Mouse (Mus musculus) heart, embryonic 11.5 days (tissue): ENCODE data around the gene Exosc6. TPM values are rescaled to one million over a fixed set of nuclear protein-coding genes. Genes with fewer than 3 reads are reported as not detected.
"Not testable (repeated sequence)": the region's sequence is repeated elsewhere in the genome, so short reads cannot be mapped to it uniquely, and the experiment has no call there.

Source experiments
- ATAC-seq: fragments of 200-750 bp; cut with Nextera tagmentation; replicated peaks from 2 replicates; pipeline ENCODE4 v1.8.0; 2017; ENCODE audit warnings: moderate library complexity; ENCODE audit not compliant: insufficient number of reproducible peaks, low FRiP score, low TSS enrichment
- H3K27ac ChIP-seq: fragments of 300-500 bp; sonication (generic); 2 replicates; pipeline ENCODE4 v1.5.1; 2014; ENCODE audit warnings: mild to moderate bottlenecking, low read depth, low read length
- H3K27me3 ChIP-seq: fragments of 300-500 bp; sonication (generic); 2 replicates; pipeline ENCODE4 v1.6.1; 2014; ENCODE audit warnings: mild to moderate bottlenecking, low read length, mixed read lengths; ENCODE audit not compliant: control insufficient read depth, insufficient read depth
- H3K36me3 ChIP-seq: fragments of 300-500 bp; sonication (generic); 2 replicates; pipeline ENCODE4 v1.6.1; 2014; ENCODE audit warnings: mild to moderate bottlenecking, low read length, moderate library complexity, mixed read lengths; ENCODE audit not compliant: control insufficient read depth, insufficient read depth
- H3K4me1 ChIP-seq: fragments of 300-500 bp; sonication (generic); 2 replicates; pipeline ENCODE4 v1.6.1; 2014; ENCODE audit warnings: low read length; ENCODE audit not compliant: control insufficient read depth, insufficient read depth
- H3K4me2 ChIP-seq: fragments of 300-500 bp; sonication (generic); 2 replicates; pipeline ENCODE4 v1.6.1; 2014; ENCODE audit warnings: mild to moderate bottlenecking, moderate library complexity
- H3K4me3 ChIP-seq: fragments of 300-500 bp; sonication (generic); 2 replicates; pipeline ENCODE4 v1.5.1; 2014; ENCODE audit warnings: low read depth, low read length
- H3K9ac ChIP-seq: fragments of 300-500 bp; sonication (generic); 2 replicates; pipeline ENCODE4 v1.6.1; 2014; ENCODE audit warnings: mild to moderate bottlenecking, low read depth, low read length, moderate library complexity
- H3K9me3 ChIP-seq: fragments of 300-500 bp; sonication (generic); replicated peaks from 2 replicates; pipeline ENCODE4 v1.6.1; 2016; ENCODE audit warnings: low read length; ENCODE audit not compliant: control insufficient read depth
- WGBS: fragments of 180-500 bp; shearing (Covaris S2); extraction: QIAGEN DNeasy Blood & Tissue Kit; methylation state at CpG from one replicate; pipeline ENCODE4 v1.1.7; 2014; ENCODE audit not compliant: insufficient replicate concordance; 5-methylcytosine and 5-hydroxymethylcytosine counted together
- microRNA-seq: library from miRNA; unstranded; fragments of <30 nt; microRNA quantifications from one replicate; pipeline ENCODE4, GENCODE M21; 2016; ENCODE audit warnings: borderline number of aligned reads
- polyA plus RNA-seq: library from polyadenylated mRNA; unstranded; fragments of >200 nt; fragmentation: Nextera tagmentation; extraction: Ambion mirVana; gene quantifications from 2 replicates; pipeline ENCODE4 v1.2.1, GENCODE M21; 2014

Gene Exosc6
- polyA plus RNA-seq, 1 experiment from 2014 or later: 18.4 TPM

- H3K9ac ChIP-seq, H3K4me3 ChIP-seq, H3K27ac ChIP-seq, H3K4me2 ChIP-seq, H3K27me3 ChIP-seq, H3K9me3 ChIP-seq, ATAC-seq, H3K36me3 ChIP-seq: not testable (repeated sequence)
- H3K4me1 ChIP-seq: peaks cover 13% of the 10 kb centered on the region
- WGBS: 93% methylated on average over 4 of the region's 6 CpGs
Measured at GRCm38 (mm10) chr8:111092326-111092725, 36.2 kb downstream of the Exosc6 start, which contains the start of gene Clec18a. TSS of gene Clec18a (minus strand) at chr8:111092426.

DNA sequence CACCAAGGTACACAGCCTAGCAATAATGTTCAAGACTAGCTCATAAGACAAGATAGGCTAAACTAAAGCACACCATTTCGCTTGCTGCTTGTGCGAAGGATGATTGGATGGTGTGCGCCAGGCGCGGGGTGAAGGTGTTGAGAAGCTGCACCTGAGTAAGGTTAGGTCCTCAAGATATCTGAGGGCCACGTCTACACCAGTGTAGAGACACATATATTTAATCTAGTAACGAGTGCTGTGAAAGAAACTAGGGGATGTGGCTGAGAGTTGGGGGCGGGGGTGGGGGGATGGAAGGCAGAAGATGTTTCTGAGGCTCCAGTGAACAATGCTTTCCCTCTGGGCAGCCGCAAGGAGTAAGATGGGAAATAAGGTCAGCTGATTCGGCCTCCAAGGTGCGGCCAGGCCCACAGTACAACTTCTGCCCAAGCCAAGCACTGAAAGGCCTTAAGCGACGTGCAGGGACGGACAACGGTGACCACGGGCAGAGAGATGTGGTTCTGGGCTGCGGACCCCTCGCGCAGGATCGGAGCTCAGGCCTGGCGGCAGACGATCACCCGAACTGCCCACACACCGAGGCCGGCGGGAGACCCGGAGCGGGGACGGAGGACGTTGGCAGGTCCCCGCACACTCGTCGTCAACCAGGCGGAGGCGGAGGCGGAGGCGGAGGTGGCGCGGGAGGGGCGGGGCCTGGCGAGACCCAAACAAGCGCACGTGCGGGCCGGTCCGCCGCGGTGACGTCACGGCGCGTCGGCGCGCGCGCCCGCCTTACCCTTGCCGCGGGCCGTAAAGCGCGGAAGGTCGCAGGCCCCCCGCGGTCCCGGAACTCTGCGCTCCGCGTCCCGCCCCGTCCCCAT lies 38.0 kb downstream of the Exosc6 start, which contains the start of gene Pdpr:
Gene Pdpr (plus strand): TSS at position 766 of the 854 bp plus-strand sequence.
- H3K9ac ChIP-seq: peak within 1 kb of the TSS; percentile 75
- WGBS: 9% methylated on average over 36 of the region's 72 CpGs
- ATAC-seq: peak; percentile 93

GRCm38 (mm10) chr8:111094719-111095302 lies 38.7 kb downstream of the Exosc6 start:
- peaks cover 13% of the 10 kb centered on the region for H3K4me1 ChIP-seq
- H3K9ac ChIP-seq: peak overlapping the region; percentile 75
- not testable (repeated sequence) for H3K36me3 ChIP-seq, H3K27me3 ChIP-seq, H3K27ac ChIP-seq, ATAC-seq, H3K9me3 ChIP-seq
- H3K4me3 ChIP-seq: peak overlapping the region; percentile 68
- WGBS: 1% methylated on average over 53 of the region's 69 CpGs
- H3K4me2 ChIP-seq: peak overlapping the region; percentile 87

More for the DNA sequence above, 38.0 kb downstream of the Exosc6 start, which contains the start of gene Pdpr:
- Histone ChIP-seq H3K27ac (no peak within 1 kb of the TSS), H3K4me1 (peaks cover 13% of the 10 kb centered on the region), H3K27me3 (no peaks in the 10 kb centered on the region), H3K4me2 (peak within 1 kb of the TSS; percentile 87), H3K9me3 (no peaks in the 10 kb centered on the region), H3K36me3 (no peaks in the 10 kb centered on the region), H3K4me3 (peak within 1 kb of the TSS; percentile 68)

Small RNA genes within 50 kb of the gene (microRNA-seq; reads per million reads assigned to microRNA genes)
- not detected for gene Gm24103
- 0.68 reads per million, percentile 4 among the genes with 10 or more reads in this experiment for gene Mir3473d

Other genes starting within 250 kb of the Exosc6 start
- 62.8 and 64.2 TPM in 2 replicates for gene Cog4, start 209.7 kb upstream of the Exosc6 start, polyA plus RNA-seq
- 92.8 and 112 TPM in 2 replicates for gene Sf3b3, start 209.6 kb upstream of the Exosc6 start, polyA plus RNA-seq
- 5.1 and 5.7 TPM in 2 replicates for gene Fuk, start 153.9 kb upstream of the Exosc6 start, polyA plus RNA-seq
- 11.9 TPM in 2 replicates for gene St3gal2, start 136.4 kb upstream of the Exosc6 start, polyA plus RNA-seq
- 23.4 and 27.2 TPM in 2 replicates for gene Ddx19a, start 58.5 kb upstream of the Exosc6 start, polyA plus RNA-seq
- gene Ddx19b, start 24.6 kb upstream of the Exosc6 start, polyA plus RNA-seq: 3.8 and 4.8 TPM in 2 replicates
- gene Aars, start 23.2 kb upstream of the Exosc6 start, polyA plus RNA-seq: 40.9 and 47.3 TPM in 2 replicates
- gene Clec18a, start 36.1 kb downstream of the Exosc6 start, polyA plus RNA-seq: not detected in 2 replicates
- 6.3 and 8.2 TPM in 2 replicates for gene Pdpr, start 38.3 kb downstream of the Exosc6 start, polyA plus RNA-seq
- 61.3 and 74.9 TPM in 2 replicates for gene Glg1, start 202.9 kb downstream of the Exosc6 start, polyA plus RNA-seq
- 43.8 and 46.6 TPM in 2 replicates for gene Rfwd3, start 243.9 kb downstream of the Exosc6 start, polyA plus RNA-seq